12 mouse cellular contexts compared by ENCODE assay signal in genomic region chr9:77939554-77939920, GRCm38 (mm10). TPM values are rescaled to one million over a fixed set of nuclear protein-coding genes. Genes with fewer than 3 reads are reported as not detected.
A peak's percentile ranks its signal among the peaks of the same experiment; 100 is the strongest.
DNase-seq lines count a peak whose midpoint lies in the region; ATAC-seq and TF ChIP-seq lines count a peak whose summit lies in the region.
"Had no signal": no experiment of that assay in that cellular context is flagged by ENCODE, and none has a peak within 500 bp of the region (broad histone marks: within the 10 kb centered on the region; RNA-seq: fewer than 3 reads in every experiment).

No protein-coding gene starts in this region.

- H3K9ac ChIP-seq in heart, embryonic 13.5 days: peak overlapping the region; percentile 64; the same call in 1 of the 2 replicates
- no peak overlapping the region for H3K9ac ChIP-seq in liver, postnatal 0 days (replicated peaks)
- no peak overlapping the region for H3K9ac ChIP-seq in forebrain, embryonic 16.5 days (replicated peaks; ENCODE audit: low read depth, low read length)
- no peak overlapping the region for H3K9ac ChIP-seq in limb, embryonic 13.5 days
- H3K9ac ChIP-seq: intestine, embryonic 15.5 days; liver, embryonic 15.5 days had no signal

- no peak overlapping the region; the same call in 1 of the 2 replicates for H3K4me3 ChIP-seq in heart, embryonic 13.5 days
- no peak overlapping the region for H3K4me3 ChIP-seq in liver, postnatal 0 days (ENCODE audit: low read depth, low read length)
- no peak overlapping the region for H3K4me3 ChIP-seq in forebrain, embryonic 16.5 days (replicated peaks; ENCODE audit: low read length)
- no peak overlapping the region for H3K4me3 ChIP-seq in limb, embryonic 13.5 days
- no peak overlapping the region for H3K4me3 ChIP-seq in left cerebral cortex, adult 2 months
- H3K4me3 ChIP-seq: intestine, embryonic 15.5 days; liver, embryonic 15.5 days had no signal

- TF ChIP-seq EP300 in liver, postnatal 0 days (IDR thresholded peaks at IDR 0.05; ENCODE audit: low read depth): no peak

- TF ChIP-seq CTCF in liver, postnatal 0 days (IDR thresholded peaks at IDR 0.05; ENCODE audit: low read depth): no peak
- TF ChIP-seq CTCF in left cerebral cortex, adult 2 months (IDR thresholded peaks at IDR 0.05): no peak

- H3K4me2 ChIP-seq in heart, embryonic 13.5 days: peak overlapping the region; percentile 45
- H3K4me2 ChIP-seq in liver, postnatal 0 days (ENCODE audit: low read depth, low read length): no peak overlapping the region; the same call in 1 of the 2 replicates
- no peak overlapping the region for H3K4me2 ChIP-seq in forebrain, embryonic 16.5 days (ENCODE audit: low read length)
- H3K4me2 ChIP-seq in limb, embryonic 13.5 days (replicated peaks): peak overlapping the region; percentile 28
- H3K4me2 ChIP-seq: intestine, embryonic 15.5 days; liver, embryonic 15.5 days had no signal

- H3K4me1 ChIP-seq in heart, embryonic 13.5 days: peaks cover 69% of the 10 kb centered on the region
- peaks cover 47% of the 10 kb centered on the region for H3K4me1 ChIP-seq in liver, postnatal 0 days (ENCODE audit: insufficient read depth)
- peaks cover 24% of the 10 kb centered on the region for H3K4me1 ChIP-seq in forebrain, embryonic 16.5 days (replicated peaks; ENCODE audit: control insufficient read depth, insufficient read depth, low read length)
- H3K4me1 ChIP-seq in limb, embryonic 13.5 days: peaks cover 46% of the 10 kb centered on the region

- no peak for DNase-seq in heart, adult 18-20 months
- DNase-seq in liver, postnatal 0 days: no peak
- no peak for DNase-seq in liver
- DNase-seq in left cerebral cortex, adult 2 months (ENCODE audit: extremely low spot score in 1 of 2, low spot score in 2 of 2): no peak
- DNase-seq: cerebellum, adult 11-12 months; spleen, adult 18-20 months had no signal

- no peak for ATAC-seq in heart, embryonic 13.5 days (ENCODE audit: extremely low read depth, insufficient number of reproducible peaks, low FRiP score, low TSS enrichment)
- ATAC-seq in liver, postnatal 0 days: no peak
- no peak for ATAC-seq in forebrain, embryonic 16.5 days
- ATAC-seq in limb, embryonic 13.5 days (ENCODE audit: low FRiP score, low read depth): no peak

- peak overlapping the region; percentile 85 for H3K27ac ChIP-seq in heart, embryonic 13.5 days (replicated peaks)
- H3K27ac ChIP-seq in liver, postnatal 0 days (ENCODE audit: low read depth): peak overlapping the region; percentile 44; the same call in 1 of the 2 replicates
- H3K27ac ChIP-seq in forebrain, embryonic 16.5 days (ENCODE audit: low read length): peak overlapping the region; percentile 41; the same call in 1 of the 2 replicates
- H3K27ac ChIP-seq in limb, embryonic 13.5 days: peak overlapping the region; percentile 39; the same call in 1 of the 2 replicates
- no peak overlapping the region for H3K27ac ChIP-seq in left cerebral cortex, adult 2 months
- H3K27ac ChIP-seq: intestine, embryonic 15.5 days; liver, embryonic 15.5 days had no signal

- intact Hi-C loops in left cerebral cortex, adult 2 months (cut with DNase I): no loop called here

- no peaks in the 10 kb centered on the region for H3K9me3 ChIP-seq in heart, embryonic 13.5 days
- H3K9me3 ChIP-seq in liver, postnatal 0 days (ENCODE audit: low read length): no peaks in the 10 kb centered on the region
- no peaks in the 10 kb centered on the region for H3K9me3 ChIP-seq in forebrain, embryonic 16.5 days (ENCODE audit: control insufficient read depth, low read length)
- no peaks in the 10 kb centered on the region for H3K9me3 ChIP-seq in limb, embryonic 13.5 days
- H3K9me3 ChIP-seq: intestine, embryonic 15.5 days; liver, embryonic 15.5 days had no signal

- no peaks in the 10 kb centered on the region for H3K36me3 ChIP-seq in heart, embryonic 13.5 days
- no peaks in the 10 kb centered on the region for H3K36me3 ChIP-seq in liver, postnatal 0 days (replicated peaks; ENCODE audit: insufficient read depth, low read length)
- H3K36me3 ChIP-seq in forebrain, embryonic 16.5 days (ENCODE audit: control insufficient read depth, insufficient read depth): no peaks in the 10 kb centered on the region
- H3K36me3 ChIP-seq in limb, embryonic 13.5 days: no peaks in the 10 kb centered on the region
- H3K36me3 ChIP-seq: intestine, embryonic 15.5 days; liver, embryonic 15.5 days had no signal

- 39% methylated on average over 5 of the region's 5 CpGs for WGBS in heart, embryonic 13.5 days
- WGBS in liver, postnatal 0 days (ENCODE audit: insufficient replicate concordance): 70% methylated on average over 5 of the region's 5 CpGs
- 65% methylated on average over 5 of the region's 5 CpGs for WGBS in forebrain, embryonic 16.5 days
- WGBS in limb, embryonic 13.5 days: 49% methylated on average over 5 of the region's 5 CpGs

- no peaks in the 10 kb centered on the region for H3K27me3 ChIP-seq in heart, embryonic 13.5 days (replicated peaks)
- no peaks in the 10 kb centered on the region for H3K27me3 ChIP-seq in liver, postnatal 0 days (ENCODE audit: insufficient read depth, low read length)
- no peaks in the 10 kb centered on the region for H3K27me3 ChIP-seq in forebrain, embryonic 16.5 days (replicated peaks; ENCODE audit: control insufficient read depth, insufficient read depth, low read length)
- no peaks in the 10 kb centered on the region for H3K27me3 ChIP-seq in limb, embryonic 13.5 days
- H3K27me3 ChIP-seq: CH12.LX; intestine, embryonic 15.5 days; liver, embryonic 15.5 days had no signal

RNA-seq across cellular contexts. Expression of gene Elovl5, which starts 22.4 kb away (rescaled TPM):
- polyA plus RNA-seq in heart, embryonic 13.5 days (2015; fragmentation: Nextera tagmentation; extraction: Ambion mirVana): 65.2 and 69.6 TPM in 2 replicates
- total RNA-seq in heart, adult 18-20 months (2021): 10 to 100 TPM; 37.3 to 39.0 TPM
- 107 and 112 TPM in 2 replicates for polyA plus RNA-seq in liver, postnatal 0 days (2015; fragmentation: Nextera tagmentation; extraction: Ambion mirVana)
- polyA plus RNA-seq in forebrain, embryonic 16.5 days (2015; fragmentation: Nextera tagmentation; extraction: Ambion mirVana): 70.7 and 78.9 TPM in 2 replicates
- 72.3 and 75.5 TPM in 2 replicates for polyA plus RNA-seq in limb, embryonic 13.5 days (2015; fragmentation: Nextera tagmentation; extraction: Ambion mirVana)
- total RNA-seq in left cerebral cortex, adult 2 months (2021): 10 to 100 TPM; 60.4 to 62.7 TPM

Comparison
In these comparisons a context has a peak if more than half of its experiments do, and no peak if none do; other contexts are left out.
1. H3K4me2 ChIP-seq: peak in heart, embryonic 13.5 days (single experiment) and limb, embryonic 13.5 days (single experiment); none in liver, postnatal 0 days (single experiment) and forebrain, embryonic 16.5 days (single experiment).